Mouse (Mus musculus) myocyte (in vitro differentiated cells): ENCODE data around the gene Kif16b.

Source experiments
- CEBPB ChIP-seq: IDR thresholded peaks from 2 replicates; pipeline ENCODE4 v1.6.1; 2011; ENCODE audit warnings: mild to moderate bottlenecking, moderate library complexity; ENCODE audit not compliant: poor library complexity, insufficient read depth, severe bottlenecking
- E2F4 ChIP-seq: IDR thresholded peaks from one replicate; pipeline ENCODE4 v1.6.1; 2011; ENCODE audit warnings: mild to moderate bottlenecking, control low read depth, moderate library complexity; ENCODE audit not compliant: insufficient read depth
- MAX ChIP-seq: IDR thresholded peaks from one replicate; pipeline ENCODE4 v1.6.1; 2011; ENCODE audit warnings: low read depth, mild to moderate bottlenecking, control low read depth
- MYOD1 ChIP-seq, 3 experiments: IDR thresholded peaks; one replicate each; pipeline ENCODE4 v1.6.1; 2011; ENCODE audit warnings: control low read depth in 2 of 3, low read depth in 2 of 3, mild to moderate bottlenecking in 2 of 3, moderate library complexity in 1 of 3; ENCODE audit not compliant: insufficient read length in 2 of 3, control insufficient read depth in 1 of 3
- MYOG ChIP-seq, 3 experiments: IDR thresholded peaks; one replicate each; pipeline ENCODE4 v1.6.1; 2011; ENCODE audit warnings: control low read depth in 2 of 3, low read depth in 2 of 3, mild to moderate bottlenecking in 2 of 3; ENCODE audit not compliant: insufficient read length in 2 of 3, control insufficient read depth in 1 of 3, insufficient read depth in 1 of 3
- POLR2A ChIP-seq: IDR thresholded peaks from one replicate; pipeline ENCODE4 v1.6.1; 2011; ENCODE audit warnings: low read depth, mild to moderate bottlenecking, control low read depth, moderate library complexity; ENCODE audit not compliant: insufficient read length
- POLR2AphosphoS2 ChIP-seq: IDR thresholded peaks from one replicate; pipeline ENCODE4 v1.6.1; 2011; ENCODE audit warnings: low read depth, control low read depth; ENCODE audit not compliant: insufficient read length
- REST ChIP-seq: IDR thresholded peaks from one replicate; pipeline ENCODE4 v1.6.1; 2011; ENCODE audit warnings: mild to moderate bottlenecking, control low read depth, moderate library complexity; ENCODE audit not compliant: insufficient read depth, insufficient read length
- SRF ChIP-seq: IDR thresholded peaks from one replicate; pipeline ENCODE4 v1.6.1; 2011; ENCODE audit warnings: low read depth; ENCODE audit not compliant: control insufficient read depth, insufficient read length
- TCF12 ChIP-seq: IDR thresholded peaks from one replicate; pipeline ENCODE4 v1.6.1; 2011; ENCODE audit warnings: mild to moderate bottlenecking, control low read depth; ENCODE audit not compliant: poor library complexity, insufficient read depth, severe bottlenecking
- TCF3 ChIP-seq: IDR thresholded peaks from one replicate; pipeline ENCODE4 v1.6.1; 2011; ENCODE audit warnings: low read depth, control low read depth; ENCODE audit not compliant: insufficient read length
- USF1 ChIP-seq: IDR thresholded peaks from one replicate; pipeline ENCODE4 v1.6.1; 2011; ENCODE audit warnings: low read depth, mild to moderate bottlenecking, control low read depth, moderate library complexity

DNA sequence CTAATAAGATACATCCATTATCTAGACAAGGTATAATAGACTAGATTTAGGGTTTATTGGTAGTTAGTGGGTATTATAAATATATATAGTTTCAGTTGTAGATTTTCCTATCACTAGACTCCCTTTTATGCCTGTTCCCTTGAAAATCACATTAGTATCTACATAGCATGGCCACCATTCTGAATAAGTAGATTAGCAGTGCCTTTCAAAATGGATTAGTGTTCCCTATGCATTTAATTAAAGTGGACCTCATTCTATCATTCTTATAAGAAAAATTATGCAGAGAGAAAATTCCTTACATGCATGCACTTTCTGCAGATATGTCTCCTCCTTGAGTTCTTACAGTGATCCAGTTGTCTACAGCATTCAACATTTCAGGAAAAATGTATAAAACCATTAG is 320.9 kb downstream of the Kif16b start:
- TF ChIP-seq TCF12: no peak
- TF ChIP-seq POLR2A: no peak
- no peak for TF ChIP-seq CEBPB
- TF ChIP-seq USF1: no peak
- TF ChIP-seq E2F4: no peak
- TF ChIP-seq POLR2AphosphoS2: no peak
- no peak for TF ChIP-seq MYOG (IDR thresholded peaks at IDR 0.05; ENCODE audit: control insufficient read depth in 1 of 3, insufficient read depth in 1 of 3, insufficient read length in 2 of 3, low read depth in 2 of 3)
- TF ChIP-seq REST: no peak
- TF ChIP-seq MYOD1 (IDR thresholded peaks at IDR 0.05; ENCODE audit: control insufficient read depth in 1 of 3, insufficient read length in 2 of 3, low read depth in 2 of 3): no peak
- no peak for TF ChIP-seq SRF
- TF ChIP-seq MAX: no peak
- TF ChIP-seq TCF3: no peak
